Comparison of ENCODE assay signal across 31 mouse cellular contexts in genomic region chr5:112979710-112980109, GRCm38 (mm10). TPM values are rescaled to one million over a fixed set of nuclear protein-coding genes. Genes with fewer than 3 reads are reported as not detected.
"Had no signal": no experiment of that assay in that cellular context is flagged by ENCODE, and none has a peak within 500 bp of the region (broad histone marks: within the 10 kb centered on the region; RNA-seq: fewer than 3 reads in every experiment).

No protein-coding gene starts in this region.

- H3K4me2 ChIP-seq: limb, embryonic 12.5 days; limb, embryonic 13.5 days; limb, embryonic 15.5 days; liver, embryonic 11.5 days; liver, embryonic 12.5 days; liver, embryonic 13.5 days; liver, embryonic 15.5 days; lung, embryonic 14.5 days; lung, embryonic 15.5 days; midbrain, embryonic 11.5 days; midbrain, embryonic 12.5 days; midbrain, embryonic 13.5 days; midbrain, embryonic 15.5 days had no signal

- H3K36me3 ChIP-seq: limb, embryonic 10.5 days; limb, embryonic 12.5 days; limb, embryonic 13.5 days; limb, embryonic 15.5 days; liver, embryonic 13.5 days; liver, embryonic 15.5 days; lung, embryonic 15.5 days; midbrain, embryonic 10.5 days; midbrain, embryonic 12.5 days; midbrain, embryonic 13.5 days; midbrain, embryonic 15.5 days had no signal

- H3K4me1 ChIP-seq: limb, embryonic 12.5 days; limb, embryonic 13.5 days; limb, embryonic 15.5 days; liver, embryonic 12.5 days; liver, embryonic 13.5 days; liver, embryonic 15.5 days; lung, embryonic 15.5 days; megakaryocyte, embryonic 14.5 days; midbrain, embryonic 15.5 days had no signal

- H3K27ac ChIP-seq: left cerebral cortex, adult 2 months; limb, embryonic 10.5 days; limb, embryonic 12.5 days; limb, embryonic 13.5 days; limb, embryonic 15.5 days; liver, embryonic 12.5 days; liver, embryonic 13.5 days; liver, embryonic 14.5 days; liver, embryonic 15.5 days; lung, embryonic 15.5 days; macrophage; midbrain, embryonic 10.5 days; midbrain, embryonic 12.5 days; midbrain, embryonic 13.5 days; midbrain, embryonic 15.5 days had no signal

- H3K27me3 ChIP-seq: limb, embryonic 12.5 days; limb, embryonic 13.5 days; limb, embryonic 15.5 days; liver, embryonic 12.5 days; liver, embryonic 13.5 days; liver, embryonic 15.5 days; lung, embryonic 15.5 days; midbrain, embryonic 12.5 days; midbrain, embryonic 13.5 days; midbrain, embryonic 15.5 days had no signal

- DNase-seq: left cerebral cortex, postnatal 4 days; liver; liver, embryonic 13.5 days; liver, postnatal 0 days; lung, adult 18-20 months; lung, adult 2 months; lung, embryonic 14.5 days; lung, postnatal 10 days; lung, postnatal 14 days; lung, postnatal 36 days; lung, postnatal 4 days had no signal

- H3K4me3 ChIP-seq: left cerebral cortex, adult 2 months; limb, embryonic 10.5 days; limb, embryonic 12.5 days; limb, embryonic 13.5 days; limb, embryonic 15.5 days; liver, embryonic 12.5 days; liver, embryonic 13.5 days; liver, embryonic 15.5 days; lung, embryonic 15.5 days; megakaryocyte, embryonic 14.5 days; midbrain, embryonic 10.5 days; midbrain, embryonic 12.5 days; midbrain, embryonic 13.5 days; midbrain, embryonic 15.5 days; myocyte had no signal

- ATAC-seq: liver, embryonic 12.5 days; liver, postnatal 0 days; lung, postnatal 0 days; midbrain, embryonic 13.5 days; midbrain, embryonic 15.5 days; midbrain, embryonic 16.5 days had no signal

- H3K9ac ChIP-seq: limb, embryonic 12.5 days; limb, embryonic 13.5 days; limb, embryonic 15.5 days; liver, embryonic 12.5 days; liver, embryonic 13.5 days; liver, embryonic 14.5 days; liver, embryonic 15.5 days; liver, postnatal 0 days; lung, embryonic 14.5 days; lung, embryonic 15.5 days; midbrain, embryonic 12.5 days; midbrain, embryonic 13.5 days; midbrain, embryonic 15.5 days had no signal

- H3K9me3 ChIP-seq: limb, embryonic 10.5 days; limb, embryonic 12.5 days; limb, embryonic 13.5 days; limb, embryonic 15.5 days; liver, embryonic 12.5 days; liver, embryonic 13.5 days; liver, embryonic 15.5 days; lung, embryonic 15.5 days; midbrain, embryonic 10.5 days; midbrain, embryonic 12.5 days; midbrain, embryonic 13.5 days; midbrain, embryonic 15.5 days had no signal

RNA-seq across cellular contexts. Expression of gene Grk3, which starts 35.9 kb away (rescaled TPM):
- polyA plus RNA-seq: myocyte had no signal
